Mouse (Mus musculus): ENCODE measurements around the gene Mon2. TPM values are rescaled to one million over a fixed set of nuclear protein-coding genes. Genes with fewer than 3 reads are reported as not detected.

Mon2 gene
- total and polyA plus RNA-seq, 3 experiments = 33.8 to 38.6 TPM; not detected in 1

- Histone ChIP-seq H3K4me1 (ENCODE audit: control insufficient read depth in 1 of 2, insufficient read depth in 2 of 2, low read length in 2 of 2) (no peaks in the 10 kb centered on the region), H3K79me2 (ENCODE audit: control insufficient read depth, insufficient read depth, low read length, poor library complexity) (no peaks in the 10 kb centered on the region), H3K9ac (ENCODE audit: control insufficient read depth, low read depth, low read length, poor library complexity, severe bottlenecking) (no peak overlapping the region), H3K36me3 (ENCODE audit: control insufficient read depth in 1 of 2, insufficient read depth in 2 of 2, low read length in 2 of 2) (peaks cover 0 to 5% of the 10 kb centered on the region in 2 experiments; a peak in 1 of 4 replicates), H3K9me3 (replicated peaks; ENCODE audit: insufficient read depth, low read length) (no peaks in the 10 kb centered on the region), H3K27ac (ENCODE audit: control insufficient read depth, low read depth, low read length) (no peak overlapping the region), H3K4me3 (ENCODE audit: control insufficient read depth in 1 of 2, insufficient read depth in 1 of 2, low read depth in 2 of 2, low read length in 2 of 2) (no peak overlapping the region), H3K27me3 (ENCODE audit: control insufficient read depth in 1 of 2, insufficient read depth in 2 of 2, low read length in 2 of 2) (no peaks in the 10 kb centered on the region)
- TF ChIP-seq ZNF384 (IDR thresholded peaks at IDR 0.05; ENCODE audit: low read depth, low read length) = no peak
- no peak for TF ChIP-seq NELFE (IDR thresholded peaks at IDR 0.05; ENCODE audit: low read depth, low read length)
- TF ChIP-seq TBP (IDR thresholded peaks at IDR 0.05; ENCODE audit: low read depth, low read length) = no peak
- no peak for TF ChIP-seq E2F4 (IDR thresholded peaks at IDR 0.05; ENCODE audit: borderline replicate concordance, low read depth, low read length)
- no peak for TF ChIP-seq MAZ (IDR thresholded peaks at IDR 0.05; ENCODE audit: low read depth, low read length)
- DNase-seq (ENCODE audit: low read depth, low spot score) = no peak
Observed at GRCm38 (mm10) chr10:123052021-123052420, 24.3 kb downstream of the Mon2 start.

DNA sequence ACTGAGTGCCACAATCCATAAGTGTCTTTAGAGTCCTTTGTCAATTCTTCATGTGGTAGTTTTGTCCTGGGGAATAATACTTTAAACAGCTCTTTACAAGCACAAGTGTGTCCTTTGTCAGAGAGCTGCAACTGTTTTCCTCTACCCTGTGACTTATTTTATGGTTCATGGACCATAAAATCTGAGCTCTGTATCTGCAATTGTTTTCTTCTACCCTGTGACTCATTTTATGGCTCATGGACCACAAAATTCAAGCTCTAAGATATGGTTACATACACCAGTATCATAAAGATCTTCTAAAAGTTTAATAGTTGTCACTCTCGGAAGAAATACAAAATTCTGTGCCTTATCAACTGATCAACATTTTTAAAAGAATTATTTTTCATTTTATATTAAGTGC, 27.6 kb downstream of the Mon2 start:
- TF ChIP-seq USF1 (IDR thresholded peaks at IDR 0.05; ENCODE audit: low read depth, low read length) (no peak), MEF2A (IDR thresholded peaks at IDR 0.05; ENCODE audit: extremely low read depth, insufficient replicate concordance, low read depth, low read length, poor library complexity, severe bottlenecking) (no peak), MYC (IDR thresholded peaks at IDR 0.05; ENCODE audit: low read depth, low read length) (no peak), TBP (IDR thresholded peaks at IDR 0.05; ENCODE audit: low read depth, low read length) (no peak), ETS1 (IDR thresholded peaks at IDR 0.05; ENCODE audit: low read depth, low read length) (no peak), CHD1 (IDR thresholded peaks at IDR 0.05; ENCODE audit: low read depth, low read length) (no peak), POLR2A (IDR thresholded peaks at IDR 0.05; ENCODE audit: control insufficient read depth in 1 of 2, insufficient read depth in 1 of 2, low read depth in 1 of 2, low read length in 2 of 2, poor library complexity in 1 of 2) (no peak), BHLHE40 (IDR thresholded peaks at IDR 0.05; ENCODE audit: borderline replicate concordance, low read depth, low read length) (no peak), NRF1 (IDR thresholded peaks at IDR 0.05; ENCODE audit: insufficient read depth, low read depth, low read length, poor library complexity, severe bottlenecking) (no peak), GATA1 (IDR thresholded peaks at IDR 0.05; ENCODE audit: low read depth, low read length) (no peak), MAX (IDR thresholded peaks at IDR 0.05; ENCODE audit: low read length) (no peak), KAT2A (conservative IDR thresholded peaks at IDR 0.05; ENCODE audit: low read depth, low read length) (no peak), RAD21 (IDR thresholded peaks at IDR 0.05; ENCODE audit: low read depth, low read length) (no peak), USF2 (IDR thresholded peaks at IDR 0.05; ENCODE audit: borderline replicate concordance in 1 of 2, insufficient read depth in 1 of 2, low read depth in 1 of 2, low read length in 2 of 2) (no peak), MAZ (IDR thresholded peaks at IDR 0.05; ENCODE audit: low read depth, low read length) (no peak), MYB (IDR thresholded peaks at IDR 0.05; ENCODE audit: low read depth, low read length) (no peak), RCOR1 (IDR thresholded peaks at IDR 0.05; ENCODE audit: low read depth, low read length) (no peak), TAL1 (IDR thresholded peaks at IDR 0.05; ENCODE audit: low read length) (no peak), POLR2AphosphoS2 (IDR thresholded peaks at IDR 0.05; ENCODE audit: low read length) (no peak), GABPA (IDR thresholded peaks at IDR 0.05; ENCODE audit: low read depth, low read length) (no peak)
- Histone ChIP-seq H3K9ac (ENCODE audit: control insufficient read depth, low read depth, low read length, poor library complexity, severe bottlenecking) (no peak overlapping the region), H3K36me3 (ENCODE audit: control insufficient read depth in 1 of 2, insufficient read depth in 2 of 2, low read length in 2 of 2) (peaks cover 0 to 5% of the 10 kb centered on the region in 2 experiments; a peak in 1 of 4 replicates), H3K4me1 (ENCODE audit: control insufficient read depth in 1 of 2, insufficient read depth in 2 of 2, low read length in 2 of 2) (no peaks in the 10 kb centered on the region), H3K27ac (ENCODE audit: control insufficient read depth, low read depth, low read length) (no peak overlapping the region), H3K4me3 (ENCODE audit: control insufficient read depth in 1 of 2, insufficient read depth in 1 of 2, low read depth in 2 of 2, low read length in 2 of 2) (no peak overlapping the region), H3K27me3 (ENCODE audit: control insufficient read depth in 1 of 2, insufficient read depth in 2 of 2, low read length in 2 of 2) (no peaks in the 10 kb centered on the region), H3K9me3 (replicated peaks; ENCODE audit: insufficient read depth, low read length) (no peaks in the 10 kb centered on the region), H3K79me2 (ENCODE audit: control insufficient read depth, insufficient read depth, low read length, poor library complexity) (no peaks in the 10 kb centered on the region)
- no peak for DNase-seq (ENCODE audit: low read depth, low spot score)
